Mouse (Mus musculus) adrenal gland, adult 2 months (tissue): ENCODE results near the gene Klhl32. TPM values are rescaled to one million over a fixed set of nuclear protein-coding genes. Genes with fewer than 3 reads are reported as not detected.

Experiments used
- DNase-seq: peaks from one replicate; pipeline ENCODE4 v3.0.0; 2021
- polyA plus RNA-seq: library from polyadenylated mRNA; depleted of rRNA; stranded (reverse); fragments of >200 nt; gene quantifications from 2 replicates; pipeline ENCODE4 v1.2.3, GENCODE M21; 2012
- total RNA-seq, 2 experiments: library from RNA; stranded (reverse); gene quantifications; 2 replicates each; pipeline ENCODE4 v1.2.3; 2021

Klhl32 gene
- total and polyA plus RNA-seq, 3 experiments = 2.3 to 5.0 (median 3.1) TPM

DNA sequence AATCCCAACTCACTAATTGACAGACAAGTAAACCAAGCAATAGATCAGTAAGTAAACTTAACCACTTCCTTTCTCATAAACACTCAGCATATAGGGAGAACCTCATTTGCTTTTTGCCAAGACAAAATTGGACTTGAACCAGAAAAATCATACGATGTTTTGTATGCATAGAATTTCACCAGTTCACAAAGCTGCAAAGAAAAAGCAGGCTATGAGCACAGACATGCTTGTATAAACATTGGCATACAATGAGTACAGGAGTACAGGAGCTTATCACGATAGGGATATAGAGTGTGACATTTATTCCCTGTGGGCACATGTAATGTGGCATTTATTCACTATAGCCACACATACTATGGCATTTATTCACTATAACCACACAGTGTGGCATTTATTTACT lies 220.5 kb downstream of the Klhl32 start:
- no peak for DNase-seq

DNA sequence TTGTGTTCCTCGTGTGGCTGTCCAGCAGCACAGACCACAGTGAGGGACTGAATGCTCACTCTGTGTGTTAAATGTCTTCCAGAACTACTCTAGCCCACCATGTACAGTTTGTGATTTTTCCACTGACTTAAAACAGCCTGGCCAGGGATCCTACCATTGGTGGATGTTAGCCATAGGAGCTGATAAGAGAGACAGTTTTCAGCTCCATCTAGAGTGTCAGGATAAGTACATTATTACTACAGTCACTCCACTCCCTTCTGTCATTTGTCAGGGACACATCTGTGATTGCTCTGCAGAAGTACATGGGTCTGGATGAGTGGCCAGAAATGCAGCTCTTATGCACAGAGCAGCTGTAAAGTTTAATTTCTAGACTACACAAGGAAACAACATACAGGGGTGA lies 223.1 kb downstream of the Klhl32 start:
- no peak for DNase-seq

DNA sequence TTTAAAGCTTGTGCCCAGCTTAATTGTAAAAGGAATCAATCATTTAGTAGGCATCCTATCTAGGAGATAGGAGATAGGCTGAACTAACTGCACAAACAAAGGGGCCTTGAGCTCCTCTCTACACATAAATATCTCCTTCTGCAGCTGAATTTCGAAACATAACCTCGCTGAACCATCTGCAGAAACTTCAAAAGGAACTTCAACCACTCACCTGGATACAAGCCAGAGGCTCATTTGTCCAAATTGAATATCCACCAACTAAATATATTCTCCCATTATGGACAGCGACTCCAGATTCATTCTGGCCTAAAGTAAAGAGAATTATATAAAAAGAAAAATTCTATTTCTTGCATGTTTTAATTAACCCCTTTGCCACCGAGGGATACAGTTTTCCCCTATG lies 224.2 kb downstream of the Klhl32 start:
- peak; percentile 39 for DNase-seq

DNA sequence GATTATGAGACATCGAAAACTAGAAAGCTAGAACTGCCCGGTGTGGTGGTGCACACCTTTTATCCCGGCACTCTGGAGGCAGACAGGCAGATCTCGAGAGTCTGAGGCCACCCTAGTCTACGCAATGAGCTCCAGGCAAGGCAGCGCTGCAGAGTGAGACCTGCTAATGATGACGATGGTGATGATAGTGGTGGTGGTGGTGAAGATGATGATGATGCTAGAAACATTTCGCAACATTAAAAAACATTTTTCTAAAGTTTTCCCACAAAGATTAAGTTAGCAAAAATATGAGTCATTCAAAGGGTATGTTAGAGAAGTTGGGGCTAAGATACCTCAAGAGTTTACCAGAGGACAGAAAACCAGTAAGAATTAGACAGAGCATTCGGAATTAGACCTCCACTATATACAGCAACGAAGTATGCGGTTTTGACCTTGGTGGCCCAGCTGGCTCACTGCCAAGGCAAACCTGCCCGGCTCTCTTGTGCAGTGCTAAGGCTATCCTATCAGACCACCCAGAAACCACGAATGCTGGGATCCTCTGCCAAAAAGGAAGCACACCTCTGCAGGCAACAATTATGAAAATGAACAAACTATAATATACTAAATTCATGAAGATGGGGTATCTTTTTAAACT lies 224.9 kb downstream of the Klhl32 start:
- DNase-seq = peak; percentile 23

DNA sequence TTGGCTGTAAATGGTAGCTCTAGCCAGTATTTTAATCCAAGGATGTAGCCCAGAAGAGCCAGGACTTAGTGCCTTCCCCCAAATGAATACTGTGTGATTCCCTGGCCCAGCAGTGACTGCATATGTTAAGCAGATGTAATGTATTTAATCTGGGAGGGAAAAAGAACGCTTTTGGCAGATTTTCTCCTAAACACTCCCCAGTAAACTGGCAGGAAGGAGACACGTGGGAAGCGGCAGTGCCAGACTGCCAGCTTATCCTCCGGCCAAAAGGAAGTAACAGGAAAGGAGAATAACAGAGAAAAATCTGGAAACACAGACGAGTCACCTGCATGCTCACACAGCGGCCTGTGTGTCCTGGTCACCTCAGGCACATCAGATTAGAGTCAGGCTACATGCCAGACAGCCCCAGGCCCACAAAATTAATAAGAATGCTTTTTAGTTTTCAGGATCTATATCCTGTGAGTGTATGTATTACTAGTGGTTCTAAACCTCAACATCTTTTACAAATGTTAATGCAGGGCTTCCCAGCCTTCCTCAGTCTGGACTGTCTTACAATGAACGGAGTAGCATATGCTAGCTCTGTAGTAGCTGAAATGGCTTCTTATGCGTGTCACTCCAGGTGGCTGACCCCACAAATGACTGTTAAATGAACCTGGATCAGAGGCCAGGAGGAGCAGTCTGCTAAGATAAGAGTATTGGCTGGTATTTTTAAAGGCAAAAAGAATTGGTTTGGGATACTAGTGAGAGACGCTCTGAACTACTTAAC lies 229.3 kb downstream of the Klhl32 start:
- DNase-seq = no peak

DNA sequence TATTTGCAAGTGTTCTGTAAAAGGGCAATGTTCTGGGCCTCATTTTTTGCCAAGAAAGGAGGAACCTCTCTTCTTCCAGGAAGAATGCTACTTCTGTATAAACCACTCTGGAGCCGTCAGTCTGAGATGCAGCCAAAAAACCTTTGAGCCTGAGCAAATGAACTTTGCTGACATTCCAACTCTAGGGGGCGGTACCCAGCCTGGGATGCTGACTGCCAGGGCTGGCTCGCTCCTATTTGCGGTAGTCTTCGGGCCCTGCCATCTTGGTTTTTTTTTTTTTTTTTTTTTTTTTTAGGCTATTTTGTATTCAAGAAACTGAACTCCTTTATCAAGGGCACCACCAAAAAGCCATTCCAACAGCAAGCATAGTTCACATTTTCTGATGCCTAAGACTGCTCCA lies 230.5 kb downstream of the Klhl32 start:
- no peak for DNase-seq

DNA sequence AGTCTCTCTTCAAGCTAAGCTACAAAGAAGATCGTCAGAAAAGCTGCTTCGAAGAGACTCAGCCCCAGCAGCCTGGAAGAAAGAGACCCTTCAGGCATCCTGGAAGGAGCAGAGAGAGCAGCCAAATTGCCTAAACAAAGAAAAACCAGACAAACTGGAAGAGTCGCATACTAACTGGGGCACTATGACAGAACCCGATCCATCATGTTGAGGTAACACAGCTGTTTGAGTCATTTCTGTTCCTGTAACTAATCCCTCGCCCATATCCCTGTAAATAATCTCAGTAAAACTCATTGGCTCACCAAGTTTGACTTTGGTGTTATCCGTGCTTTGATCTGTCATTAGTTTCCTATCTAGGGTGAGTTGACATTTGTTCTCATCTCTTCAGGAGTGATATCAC lies 230.9 kb downstream of the Klhl32 start:
- no peak for DNase-seq

DNA sequence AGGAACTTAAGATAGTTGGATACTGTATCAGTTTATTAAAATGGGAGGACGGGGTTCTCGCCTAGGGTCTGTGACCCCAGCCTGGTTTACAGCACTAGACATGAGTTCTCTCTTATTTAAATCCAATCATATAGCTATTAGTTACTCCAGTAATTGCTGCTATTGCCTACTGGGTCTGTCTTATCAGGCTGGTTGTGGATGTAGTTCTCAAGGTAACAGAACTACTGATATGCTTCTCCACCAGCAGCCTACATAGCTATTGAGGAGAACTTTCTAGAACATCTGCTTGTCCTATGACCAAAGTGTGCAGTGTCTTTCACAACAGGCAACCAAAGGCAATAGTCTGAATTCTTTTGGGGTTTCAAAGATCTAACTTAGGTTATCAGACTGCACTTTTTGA lies 241.4 kb downstream of the Klhl32 start:
- DNase-seq = no peak

DNA sequence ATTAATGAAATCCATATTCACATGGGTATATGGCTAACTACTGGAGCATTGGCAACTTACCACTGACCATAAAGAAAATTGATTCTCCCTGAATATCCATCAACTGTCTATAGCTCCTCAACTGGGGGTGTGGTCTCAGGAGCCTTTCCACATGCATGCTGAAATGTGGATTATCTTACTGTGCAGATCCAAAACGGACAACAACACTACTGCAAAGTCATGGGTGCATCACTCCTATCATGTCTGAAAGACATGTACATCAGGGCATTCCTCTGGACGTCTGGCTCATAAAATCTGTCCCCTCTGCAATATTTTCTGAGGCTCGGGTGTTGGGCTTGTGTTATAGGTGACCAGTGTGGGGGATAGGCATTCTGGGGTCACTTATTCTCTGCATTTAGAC lies 241.8 kb downstream of the Klhl32 start:
- DNase-seq = no peak

DNA sequence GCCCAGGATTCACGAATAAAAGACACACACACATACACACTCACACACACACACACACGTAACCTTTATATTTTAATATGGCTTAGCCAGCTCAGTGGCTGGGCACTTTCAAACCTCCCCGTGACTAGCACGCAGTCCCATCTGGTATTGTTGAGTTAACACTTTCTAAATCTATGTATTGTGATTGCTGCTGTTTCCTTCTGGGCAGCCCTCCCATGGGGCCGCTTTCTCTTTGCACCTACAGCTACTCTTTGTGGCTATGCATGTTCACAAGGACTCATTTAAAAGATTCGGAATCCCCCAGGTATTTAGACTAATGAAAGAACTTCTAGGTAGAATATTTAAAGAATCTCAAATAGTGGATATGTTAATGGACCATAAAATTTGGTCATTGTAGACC lies 249.2 kb downstream of the Klhl32 start:
- DNase-seq = no peak

DNA sequence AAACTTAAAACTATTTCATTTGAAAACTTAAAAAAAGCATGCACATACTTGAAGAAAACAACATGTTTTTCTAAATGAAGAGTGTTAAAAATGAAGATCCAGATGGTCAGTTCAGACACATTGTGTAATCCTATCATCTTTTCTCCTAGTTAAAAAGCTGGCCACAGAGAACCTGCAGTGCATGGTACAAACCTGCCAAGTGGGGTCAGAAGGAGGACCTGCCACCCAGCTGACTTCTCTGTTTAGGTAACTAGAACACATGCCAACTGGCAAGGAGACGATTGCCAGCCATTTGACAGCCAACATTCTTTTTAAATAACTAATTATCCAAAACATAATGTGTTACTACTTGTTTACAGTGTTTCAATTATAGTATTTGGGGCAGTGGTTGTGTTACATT lies 252.3 kb downstream of the Klhl32 start:
- DNase-seq = no peak

DNA sequence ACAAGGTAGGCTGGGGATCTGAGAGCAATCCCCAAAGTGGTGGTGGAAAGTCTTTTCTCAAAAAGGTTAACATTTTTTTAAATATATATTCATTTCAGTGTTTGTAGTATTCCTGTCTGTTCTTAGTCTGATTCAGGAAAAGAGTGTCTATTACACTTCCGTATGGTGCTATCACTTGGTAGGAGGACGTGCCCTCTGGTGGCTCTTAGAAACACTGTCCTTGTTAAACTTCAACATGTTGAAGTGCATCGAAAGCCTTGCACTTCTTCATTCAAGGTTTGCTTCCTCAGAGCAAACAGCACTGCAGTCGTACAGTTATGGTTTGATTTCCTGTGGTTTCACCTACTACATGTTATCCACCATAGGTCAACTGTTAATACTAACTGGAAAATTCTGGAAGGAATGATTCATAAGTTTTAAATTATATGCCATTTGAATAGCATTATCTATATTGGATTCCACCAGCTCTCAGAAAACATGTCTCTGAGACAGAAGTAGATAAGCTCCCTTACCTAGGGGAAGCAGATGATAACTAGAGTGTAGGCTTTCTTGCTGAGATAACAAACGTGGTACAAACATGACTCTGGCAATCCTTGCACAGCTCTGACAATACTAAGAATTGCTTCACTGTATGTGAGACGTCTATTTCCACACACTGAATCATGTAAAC lies 253.8 kb downstream of the Klhl32 start:
- no peak for DNase-seq

DNA sequence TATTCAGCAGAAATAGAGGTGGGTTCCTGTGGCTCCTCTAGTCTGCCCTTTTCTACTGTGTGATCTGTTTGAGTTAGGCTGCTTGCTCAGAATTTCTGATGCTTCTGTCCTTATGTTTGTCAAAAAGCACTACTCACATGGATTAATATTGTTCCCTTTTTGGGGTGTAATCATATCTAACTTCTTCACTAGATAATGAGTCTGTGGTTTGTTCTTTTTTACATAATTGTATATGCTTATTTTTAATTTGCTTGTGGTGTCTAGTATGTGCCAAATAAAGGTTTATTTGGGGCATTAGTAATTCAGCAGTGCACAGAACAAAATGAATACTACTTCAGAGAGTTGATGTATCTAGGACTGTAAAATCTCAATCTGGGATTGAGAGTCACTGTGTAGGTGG lies 256.1 kb downstream of the Klhl32 start:
- no peak for DNase-seq

DNA sequence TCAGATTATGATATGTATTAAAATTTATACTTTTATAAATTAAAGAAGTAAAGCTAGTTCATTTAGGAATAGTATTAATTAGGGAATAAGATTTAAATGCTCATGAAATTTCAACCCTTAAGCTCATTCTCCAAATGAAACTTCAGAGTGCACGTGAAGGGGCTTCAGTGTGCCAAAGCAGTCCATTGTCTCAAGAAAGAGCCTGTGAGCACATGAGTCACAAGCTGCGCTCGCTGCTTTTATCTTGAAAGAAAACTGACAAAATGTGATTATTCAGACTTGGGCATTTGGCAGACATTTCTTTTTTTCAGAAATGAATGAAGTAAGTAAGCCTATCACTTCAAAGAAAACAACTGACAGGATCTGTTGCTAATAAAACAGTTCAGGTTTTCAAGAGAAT lies 266.9 kb downstream of the Klhl32 start:
- no peak for DNase-seq

DNA sequence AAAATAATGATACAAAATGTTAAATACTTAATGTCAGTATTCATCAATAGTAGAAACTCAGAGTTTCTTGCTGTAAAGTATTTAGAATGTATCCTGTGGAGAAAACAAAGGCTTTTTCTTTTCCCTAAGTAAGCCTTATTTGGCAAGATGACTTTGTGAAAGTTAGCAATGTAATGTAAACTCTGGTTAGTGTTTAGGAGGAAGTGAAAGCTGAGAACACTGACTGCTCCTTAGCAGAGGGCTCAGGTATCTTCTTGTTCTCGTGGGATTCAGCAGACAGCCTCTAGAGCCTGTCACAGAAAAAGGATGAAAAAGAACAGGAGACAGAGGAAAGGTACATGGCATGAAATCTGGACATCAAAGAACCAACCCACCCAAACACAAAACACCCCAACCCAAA lies 268.6 kb downstream of the Klhl32 start:
- no peak for DNase-seq

DNA sequence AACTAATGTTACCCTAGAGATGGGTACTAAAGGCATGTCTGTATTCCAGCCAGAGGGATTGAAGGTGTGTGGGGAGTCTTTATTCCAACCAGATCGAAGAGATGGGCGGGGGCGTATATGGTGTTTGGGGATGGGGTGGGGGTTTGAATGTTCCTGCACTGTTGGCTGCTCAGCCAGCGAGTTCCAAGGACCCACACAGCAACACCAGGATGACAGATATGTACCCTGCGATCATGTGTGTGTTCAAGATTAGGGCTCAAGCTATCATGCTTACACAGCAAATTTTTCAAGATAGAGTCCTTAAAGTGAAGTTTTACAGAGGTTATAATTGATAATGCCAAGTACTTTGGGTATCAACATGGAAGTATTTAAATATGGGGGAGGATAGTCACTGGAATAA lies 273.3 kb downstream of the Klhl32 start:
- no peak for DNase-seq

DNA sequence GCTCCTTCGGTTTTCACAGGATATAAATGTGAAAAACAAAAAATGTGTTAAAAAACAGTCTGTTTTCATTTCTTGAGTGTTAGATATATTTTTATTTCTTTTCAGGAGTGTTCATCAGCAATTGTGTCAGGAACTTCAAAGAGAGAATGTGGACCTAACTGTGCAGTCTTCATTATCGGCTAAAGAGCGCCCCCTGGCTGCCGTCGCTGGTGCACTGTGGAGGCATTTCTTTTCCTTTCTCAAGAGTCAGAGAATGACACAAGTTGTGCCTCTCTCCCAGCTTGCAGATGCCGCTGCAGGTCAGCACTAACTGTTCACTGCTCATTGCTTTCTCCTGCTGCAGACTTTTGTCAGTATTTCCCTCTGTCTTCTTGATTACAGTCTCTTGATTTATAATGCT lies 276.6 kb downstream of the Klhl32 start:
- DNase-seq = peak; percentile 60

DNA sequence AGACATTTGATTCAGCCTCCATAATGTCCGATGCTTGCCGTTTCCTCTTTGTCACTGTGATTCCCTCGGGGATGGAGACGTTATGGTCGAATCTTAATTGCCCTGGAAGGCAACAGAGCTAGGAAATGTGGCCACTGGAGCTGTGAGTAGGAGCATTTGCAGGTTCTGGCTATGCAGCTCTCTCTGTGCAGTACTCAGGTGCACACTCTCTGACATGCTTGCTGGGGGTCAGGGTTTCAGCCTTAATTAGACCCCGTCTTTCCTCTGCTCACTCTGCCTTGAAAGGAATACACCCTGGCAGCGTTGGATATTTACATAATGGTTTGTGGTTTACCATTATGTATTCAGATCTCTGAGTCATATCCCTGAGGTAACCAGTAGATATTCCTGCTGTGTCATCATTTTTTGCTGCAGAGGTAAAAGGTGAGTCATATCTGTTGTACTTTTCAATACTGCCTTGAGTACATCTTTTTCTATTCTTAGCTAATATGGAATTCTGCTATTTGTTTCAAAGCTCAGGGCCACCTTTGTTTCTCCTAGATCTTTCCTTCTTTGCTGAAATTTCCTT lies 281.9 kb downstream of the Klhl32 start:
- DNase-seq = no peak

DNA sequence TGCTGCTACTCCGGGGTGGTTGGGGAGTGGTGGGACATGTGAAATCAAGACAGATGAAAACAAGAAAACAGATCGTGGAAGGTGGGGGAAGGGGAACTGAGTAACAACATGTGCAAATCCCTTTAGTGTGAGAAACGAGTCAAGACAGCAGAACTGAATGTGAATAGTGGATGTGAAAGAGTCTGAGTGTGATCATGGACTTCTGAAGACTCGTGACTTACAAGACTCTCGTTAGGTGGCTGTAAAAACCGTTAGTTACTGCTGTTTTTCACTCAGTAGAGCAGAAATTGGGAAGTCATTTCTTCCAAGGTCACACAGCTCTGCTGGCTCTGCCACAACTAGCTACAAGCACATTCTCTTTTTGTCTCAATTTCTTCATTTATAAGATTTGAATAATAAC lies 282.9 kb downstream of the Klhl32 start:
- no peak for DNase-seq
